Mouse (Mus musculus): ENCODE results near the gene Frmd4a. TPM values are rescaled to one million over a fixed set of nuclear protein-coding genes. Genes with fewer than 3 reads are reported as not detected.

The Frmd4a gene
- polyA plus RNA-seq, 2 experiments = 39.6 to 47.0 TPM

DNA sequence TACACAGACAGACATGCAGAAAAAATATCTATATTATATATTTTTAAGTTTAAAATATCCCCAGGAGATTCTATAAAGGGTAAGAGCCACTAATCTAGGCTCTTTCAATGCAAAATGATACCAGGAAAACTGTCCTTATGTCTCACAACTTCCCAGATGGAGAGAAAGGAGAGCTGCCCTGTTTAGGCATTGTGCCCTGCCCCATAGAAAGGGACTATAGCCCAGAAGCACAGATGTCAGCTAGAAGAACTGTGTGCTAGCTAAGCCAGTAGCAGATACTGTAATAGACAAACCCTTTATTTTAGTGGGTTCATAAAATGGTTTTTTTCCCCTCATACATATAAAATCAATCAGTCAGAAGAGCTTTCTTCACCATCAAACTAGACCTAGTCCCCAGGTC lies 175.7 kb downstream of the Frmd4a start:
- no peak for TF ChIP-seq POLR2A (IDR thresholded peaks at IDR 0.05; ENCODE audit: borderline replicate concordance, extremely low read depth, insufficient read depth, insufficient read length)
- ATAC-seq (ENCODE audit: low FRiP score, low read depth) = no peak
- Histone ChIP-seq H3K9me3 (ENCODE audit: control insufficient read depth, low read length) (no peaks in the 10 kb centered on the region), H3K36me3 (ENCODE audit: control insufficient read depth, insufficient read depth, low read length) (no peaks in the 10 kb centered on the region), H3K4me3 (replicated peaks; ENCODE audit: low read length) (no peak overlapping the region), H3K27me3 (ENCODE audit: control insufficient read depth, insufficient read depth, low read length) (no peaks in the 10 kb centered on the region), H3K27ac (replicated peaks; ENCODE audit: low read depth, low read length) (no peak overlapping the region), H3K9ac (ENCODE audit: low read depth, low read length, severe bottlenecking) (no peak overlapping the region), H3K4me2 (replicated peaks; ENCODE audit: low read depth, low read length, severe bottlenecking) (no peak overlapping the region), H3K4me1 (ENCODE audit: control insufficient read depth, insufficient read depth, low read length) (no peaks in the 10 kb centered on the region)
- DNase-seq (ENCODE audit: low spot score) = no peak

- no peaks in the 10 kb centered on the region for H3K36me3 ChIP-seq (ENCODE audit: control insufficient read depth, insufficient read depth, low read length)
- H3K27me3 ChIP-seq (ENCODE audit: control insufficient read depth, insufficient read depth, low read length) = no peaks in the 10 kb centered on the region
- no peak overlapping the region for H3K4me3 ChIP-seq (replicated peaks; ENCODE audit: low read length)
- H3K9me3 ChIP-seq (ENCODE audit: control insufficient read depth, low read length) = no peaks in the 10 kb centered on the region
- H3K9ac ChIP-seq (ENCODE audit: low read depth, low read length, severe bottlenecking) = no peak overlapping the region
- ATAC-seq (ENCODE audit: low FRiP score, low read depth) (no peak), DNase-seq (ENCODE audit: low spot score) (no peak)
- WGBS = 65% methylated on average over 9 of the region's 9 CpGs
- no peak overlapping the region for H3K27ac ChIP-seq (replicated peaks; ENCODE audit: low read depth, low read length)
- TF ChIP-seq POLR2A (IDR thresholded peaks at IDR 0.05; ENCODE audit: borderline replicate concordance, extremely low read depth, insufficient read depth, insufficient read length) = no peak
- H3K4me1 ChIP-seq (ENCODE audit: control insufficient read depth, insufficient read depth, low read length) = no peaks in the 10 kb centered on the region
- no peak overlapping the region for H3K4me2 ChIP-seq (replicated peaks; ENCODE audit: low read depth, low read length, severe bottlenecking)
These were observed 177.0 kb downstream of the Frmd4a start for GRCm38 (mm10) chr2:4194324-4195014.

GRCm38 (mm10) chr2:4196041-4196440 lies 178.5 kb downstream of the Frmd4a start:
- H3K9ac ChIP-seq (ENCODE audit: low read depth, low read length, severe bottlenecking) = no peak overlapping the region
- no peak for DNase-seq (ENCODE audit: low spot score)
- H3K4me1 ChIP-seq (ENCODE audit: control insufficient read depth, insufficient read depth, low read length) = no peaks in the 10 kb centered on the region
- H3K27ac ChIP-seq (replicated peaks; ENCODE audit: low read depth, low read length) = no peak overlapping the region
- H3K4me3 ChIP-seq (replicated peaks; ENCODE audit: low read length) = no peak overlapping the region
- H3K27me3 ChIP-seq (ENCODE audit: control insufficient read depth, insufficient read depth, low read length) = no peaks in the 10 kb centered on the region
- H3K9me3 ChIP-seq (ENCODE audit: control insufficient read depth, low read length) = no peaks in the 10 kb centered on the region
- no peaks in the 10 kb centered on the region for H3K36me3 ChIP-seq (ENCODE audit: control insufficient read depth, insufficient read depth, low read length)
- TF ChIP-seq POLR2A (IDR thresholded peaks at IDR 0.05; ENCODE audit: borderline replicate concordance, extremely low read depth, insufficient read depth, insufficient read length) = no peak
- no peak overlapping the region for H3K4me2 ChIP-seq (replicated peaks; ENCODE audit: low read depth, low read length, severe bottlenecking)
- no peak for ATAC-seq (ENCODE audit: low FRiP score, low read depth)
- 87% methylated on average over 4 of the region's 4 CpGs for WGBS

DNA sequence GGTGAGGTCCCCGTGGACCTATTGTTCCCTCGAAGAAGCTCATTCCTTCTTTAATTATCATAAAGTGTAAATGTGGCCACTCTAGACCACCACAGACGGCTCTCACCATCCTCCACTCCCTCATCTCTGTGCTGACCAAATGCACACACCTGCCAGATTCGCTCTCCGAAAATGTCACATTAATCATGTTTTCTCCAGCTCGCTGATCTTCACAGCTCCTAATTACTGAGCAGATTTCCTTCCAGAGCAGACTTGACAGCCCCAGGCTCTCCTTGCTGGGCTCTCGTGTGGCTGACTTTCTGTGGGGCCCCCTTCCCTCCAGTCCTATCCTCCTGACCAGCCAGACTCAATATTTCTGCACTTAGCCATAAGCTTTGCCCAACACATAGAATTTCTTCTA lies 191.7 kb downstream of the Frmd4a start:
- no peaks in the 10 kb centered on the region for H3K9me3 ChIP-seq (ENCODE audit: control insufficient read depth, low read length)
- no peak for ATAC-seq (ENCODE audit: low FRiP score, low read depth)
- TF ChIP-seq POLR2A (IDR thresholded peaks at IDR 0.05; ENCODE audit: borderline replicate concordance, extremely low read depth, insufficient read depth, insufficient read length) = no peak
- DNase-seq (ENCODE audit: low spot score) = no peak
- no peaks in the 10 kb centered on the region for H3K27me3 ChIP-seq (ENCODE audit: control insufficient read depth, insufficient read depth, low read length)
- no peak overlapping the region for H3K9ac ChIP-seq (ENCODE audit: low read depth, low read length, severe bottlenecking)
- H3K4me3 ChIP-seq (replicated peaks; ENCODE audit: low read length) = no peak overlapping the region
- no peak overlapping the region for H3K4me2 ChIP-seq (replicated peaks; ENCODE audit: low read depth, low read length, severe bottlenecking)
- WGBS = 54% methylated on average over 7 of the region's 7 CpGs
- no peaks in the 10 kb centered on the region for H3K4me1 ChIP-seq (ENCODE audit: control insufficient read depth, insufficient read depth, low read length)
- H3K36me3 ChIP-seq (ENCODE audit: control insufficient read depth, insufficient read depth, low read length) = no peaks in the 10 kb centered on the region
- H3K27ac ChIP-seq (replicated peaks; ENCODE audit: low read depth, low read length) = no peak overlapping the region

- 7% methylated on average over 1 of the region's 1 CpGs for WGBS
- no peaks in the 10 kb centered on the region for H3K27me3 ChIP-seq (ENCODE audit: control insufficient read depth, insufficient read depth, low read length)
- no peak overlapping the region for H3K9ac ChIP-seq (ENCODE audit: low read depth, low read length, severe bottlenecking)
- TF ChIP-seq POLR2A (IDR thresholded peaks at IDR 0.05; ENCODE audit: borderline replicate concordance, extremely low read depth, insufficient read depth, insufficient read length) = no peak
- DNase-seq (ENCODE audit: low spot score) (no peak), ATAC-seq (ENCODE audit: low FRiP score, low read depth) (0 out of 2 replicates have a peak, but pooled peaks have one; percentile 9)
- H3K4me2 ChIP-seq (replicated peaks; ENCODE audit: low read depth, low read length, severe bottlenecking) = no peak overlapping the region
- peaks cover 9% of the 10 kb centered on the region for H3K4me1 ChIP-seq (ENCODE audit: control insufficient read depth, insufficient read depth, low read length)
- H3K4me3 ChIP-seq (replicated peaks; ENCODE audit: low read length) = no peak overlapping the region
- no peak overlapping the region for H3K27ac ChIP-seq (replicated peaks; ENCODE audit: low read depth, low read length)
- H3K36me3 ChIP-seq (ENCODE audit: control insufficient read depth, insufficient read depth, low read length) = no peaks in the 10 kb centered on the region
- no peaks in the 10 kb centered on the region for H3K9me3 ChIP-seq (ENCODE audit: control insufficient read depth, low read length)
These were observed 204.9 kb downstream of the Frmd4a start for GRCm38 (mm10) chr2:4222497-4222828.

DNA sequence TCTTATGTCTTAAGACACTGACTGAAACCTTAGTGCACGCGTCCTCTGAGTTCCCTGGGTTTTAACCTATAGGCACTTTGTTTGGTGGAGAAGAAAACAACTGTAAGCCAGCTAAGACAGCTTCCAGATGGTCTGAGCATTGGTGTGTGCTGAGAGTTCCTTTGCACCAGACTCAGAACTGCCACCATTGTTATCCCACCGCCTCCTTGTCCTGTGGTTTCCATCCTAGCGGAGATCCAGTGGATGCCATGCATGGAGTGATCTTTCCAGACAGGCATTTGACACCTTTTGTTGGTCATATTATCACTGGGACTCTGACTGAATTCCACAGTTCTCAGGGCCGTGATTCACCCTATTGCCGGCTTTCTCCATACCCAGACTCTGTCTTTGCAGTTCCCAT lies 205.8 kb downstream of the Frmd4a start:
- Histone ChIP-seq H3K27ac (replicated peaks; ENCODE audit: low read depth, low read length) (no peak overlapping the region), H3K9ac (ENCODE audit: low read depth, low read length, severe bottlenecking) (no peak overlapping the region), H3K36me3 (ENCODE audit: control insufficient read depth, insufficient read depth, low read length) (no peaks in the 10 kb centered on the region), H3K4me3 (replicated peaks; ENCODE audit: low read length) (no peak overlapping the region), H3K27me3 (ENCODE audit: control insufficient read depth, insufficient read depth, low read length) (no peaks in the 10 kb centered on the region), H3K4me2 (replicated peaks; ENCODE audit: low read depth, low read length, severe bottlenecking) (no peak overlapping the region), H3K4me1 (ENCODE audit: control insufficient read depth, insufficient read depth, low read length) (peaks cover 14% of the 10 kb centered on the region), H3K9me3 (ENCODE audit: control insufficient read depth, low read length) (no peaks in the 10 kb centered on the region)
- WGBS = 94% methylated on average over 6 of the region's 6 CpGs
- ATAC-seq (ENCODE audit: low FRiP score, low read depth) (no peak), DNase-seq (ENCODE audit: low spot score) (no peak)
- no peak for TF ChIP-seq POLR2A (IDR thresholded peaks at IDR 0.05; ENCODE audit: borderline replicate concordance, extremely low read depth, insufficient read depth, insufficient read length)
